In the genomic region with DNA sequence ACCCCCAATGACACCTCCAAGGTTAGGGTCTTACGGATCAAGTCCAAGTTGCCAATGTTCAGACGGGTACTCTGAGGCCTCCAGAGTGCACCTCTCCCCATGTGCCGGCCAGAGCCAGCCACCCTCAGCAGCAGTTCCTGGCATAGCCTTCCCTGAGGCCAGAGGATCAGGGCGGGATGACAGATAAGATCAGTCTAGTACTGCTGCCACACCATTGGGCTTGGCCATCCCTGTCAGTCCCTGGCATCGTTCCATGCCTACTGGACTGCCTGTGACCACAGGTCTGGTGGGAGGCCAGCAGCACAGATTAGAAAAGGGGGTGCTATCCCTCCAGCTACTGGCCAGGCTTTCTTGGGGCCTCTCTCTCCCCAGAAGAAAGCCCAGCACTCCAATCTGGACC, we compare ENCODE assay signal across 12 mouse cellular contexts. TPM values are rescaled to one million over a fixed set of nuclear protein-coding genes. Genes with fewer than 3 reads are reported as not detected.
DNase-seq lines count a peak whose midpoint lies in the region; ATAC-seq lines count a peak whose summit lies in the region.
"Had no signal": no experiment of that assay in that cellular context is flagged by ENCODE, and none has a peak within 500 bp of the region (broad histone marks: within the 10 kb centered on the region; RNA-seq: fewer than 3 reads in every experiment).

No protein-coding gene starts in this region.

- no peaks in the 10 kb centered on the region for H3K27me3 ChIP-seq in heart, embryonic 15.5 days
- H3K27me3 ChIP-seq in intestine, embryonic 14.5 days (replicated peaks; ENCODE audit: control insufficient read depth, insufficient read depth, low read length), result no peaks in the 10 kb centered on the region

- H3K4me2 ChIP-seq in heart, embryonic 15.5 days, result peak overlapping the region; percentile 84
- H3K4me2 ChIP-seq in intestine, embryonic 14.5 days (ENCODE audit: low read length), result peak overlapping the region; percentile 46

- DNase-seq in heart, postnatal 36 days, result no peak
- peak; percentile 49 for DNase-seq in urinary bladder, postnatal 14 days (ENCODE audit: low spot score)
- no peak for DNase-seq in urinary bladder, adult 2 months (ENCODE audit: low spot score)
- DNase-seq in intestine, embryonic 14.5 days (ENCODE audit: low spot score), result peak; percentile 48
- DNase-seq in testis, postnatal 14 days (ENCODE audit: low spot score), result peak; percentile 66
- DNase-seq in embryo, embryonic 9.5 days (ENCODE audit: extremely low spot score), result no peak
- no peak for DNase-seq in thymus, postnatal 25 days
- DNase-seq: gastrocnemius, postnatal 25 days; kidney, adult 18-20 months had no signal

- ATAC-seq in heart, embryonic 15.5 days (replicated peaks; ENCODE audit: insufficient number of reproducible peaks, insufficient read depth, low FRiP score, low read depth), result no peak
- ATAC-seq in intestine, embryonic 14.5 days (replicated peaks; ENCODE audit: low FRiP score, low TSS enrichment, low read depth), result no peak
- ATAC-seq: activated CD4-positive, CD25-positive, alpha-beta regulatory T cell, adult 4 months had no signal

- H3K9me3 ChIP-seq in heart, embryonic 15.5 days (replicated peaks), result no peaks in the 10 kb centered on the region
- H3K9me3 ChIP-seq in intestine, embryonic 14.5 days (ENCODE audit: control insufficient read depth, low read length), result no peaks in the 10 kb centered on the region

- 42% methylated on average over 5 of the region's 5 CpGs for WGBS in heart, embryonic 15.5 days
- 67% methylated on average over 5 of the region's 5 CpGs for WGBS in intestine, embryonic 14.5 days

- peaks cover 9% of the 10 kb centered on the region for H3K36me3 ChIP-seq in heart, embryonic 15.5 days
- H3K36me3 ChIP-seq in intestine, embryonic 14.5 days (ENCODE audit: control insufficient read depth, insufficient read depth, low read length), result peaks cover 18% of the 10 kb centered on the region; the same call in 1 of the 2 replicates
- H3K36me3 ChIP-seq: G1E had no signal

- H3K9ac ChIP-seq in heart, embryonic 15.5 days, result no peak overlapping the region
- peak overlapping the region; percentile 41 for H3K9ac ChIP-seq in intestine, embryonic 14.5 days (ENCODE audit: low read length)

- H3K4me3 ChIP-seq in heart, embryonic 15.5 days, result peak overlapping the region; percentile 17
- H3K4me3 ChIP-seq in intestine, embryonic 14.5 days (ENCODE audit: low read depth, low read length), result peak overlapping the region; percentile 21

- H3K27ac ChIP-seq in heart, embryonic 15.5 days, result peak overlapping the region; percentile 17; the same call in 1 of the 2 replicates
- H3K27ac ChIP-seq in intestine, embryonic 14.5 days (ENCODE audit: low read depth), result no peak overlapping the region

- peaks cover 81% of the 10 kb centered on the region for H3K4me1 ChIP-seq in heart, embryonic 15.5 days (replicated peaks)
- peaks cover 23% of the 10 kb centered on the region for H3K4me1 ChIP-seq in intestine, embryonic 14.5 days (replicated peaks; ENCODE audit: control insufficient read depth, insufficient read depth, low read length)

- intact Hi-C loops in heart, postnatal 36 days (cut with DNase I), result no loop called here

RNA-seq across cellular contexts. Expression of a gene that starts 3.8 kb away (rescaled TPM):
- 1,553 and 1,598 TPM in 2 replicates for polyA plus RNA-seq in heart, embryonic 15.5 days (2015; fragmentation: Nextera tagmentation; extraction: Ambion mirVana)
- total RNA-seq in heart, postnatal 36 days (2021), result 100 to 1,000 TPM in 1 of 2 experiments, 10 to 100 TPM in 1; 97.9 to 115 TPM
- polyA plus RNA-seq in urinary bladder, adult 2 months (2012; rRNA removed), result 4,146 and 6,672 TPM in 2 replicates
- polyA plus RNA-seq in intestine, embryonic 14.5 days (2014; fragmentation: Nextera tagmentation; extraction: Ambion mirVana), result 1,449 and 1,579 TPM in 2 replicates
- polyA plus RNA-seq: activated CD4-positive, CD25-positive, alpha-beta regulatory T cell, adult 4 months had no signal

Comparison
In these comparisons a context has a peak if more than half of its experiments do, and no peak if none do; other contexts are left out.
1. DNase-seq: peak in urinary bladder, postnatal 14 days (single experiment), intestine, embryonic 14.5 days (single experiment) and testis, postnatal 14 days (single experiment); none in heart, postnatal 36 days (0 of 2), urinary bladder, adult 2 months (single experiment), embryo, embryonic 9.5 days (single experiment) and thymus, postnatal 25 days (single experiment).